Mouse (Mus musculus): ENCODE results near the gene Nfe2l1. TPM values are rescaled to one million over a fixed set of nuclear protein-coding genes. Genes with fewer than 3 reads are reported as not detected.

Nfe2l1 gene
- total and polyA plus RNA-seq, 2 experiments from 2014 or later = 64.5 to 86.0 TPM

DNA sequence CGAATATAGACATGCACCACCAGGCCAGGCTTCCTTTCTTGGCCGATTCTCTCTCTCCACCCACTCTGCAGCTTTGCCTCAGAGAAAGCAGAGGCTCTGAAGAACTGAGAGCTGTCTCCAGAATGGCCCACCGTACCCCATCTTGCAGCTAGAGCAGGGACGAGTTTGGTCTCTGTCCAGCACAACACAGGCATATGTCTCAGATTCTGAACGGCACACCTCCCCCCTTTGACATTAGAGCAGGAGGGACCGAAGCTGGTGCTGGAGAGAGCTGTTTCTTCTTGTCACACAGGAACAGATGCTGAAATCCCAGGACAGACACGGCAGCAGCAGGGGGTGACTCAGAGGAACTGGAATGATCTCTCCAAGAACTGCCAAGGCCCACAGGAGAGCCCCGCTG lies 10.5 kb upstream of the Nfe2l1 start:
- no peak overlapping the region for H3K4me3 ChIP-seq (ENCODE audit: low read depth, low read length)
- H3K27me3 ChIP-seq (ENCODE audit: insufficient read depth, low read length) = no peaks in the 10 kb centered on the region
- no peak for ATAC-seq (ENCODE audit: low FRiP score)
- no peaks in the 10 kb centered on the region for H3K9me3 ChIP-seq (ENCODE audit: low read length)
- no peaks in the 10 kb centered on the region for H3K36me3 ChIP-seq (ENCODE audit: insufficient read depth, low read length)
- no peaks in the 10 kb centered on the region for H3K4me1 ChIP-seq (ENCODE audit: insufficient read depth, low read length)
- H3K4me2 ChIP-seq (ENCODE audit: low read depth, low read length, poor library complexity, severe bottlenecking) = no peak overlapping the region
- DNase-seq (ENCODE audit: low spot score) = no peak
- no peak overlapping the region for H3K27ac ChIP-seq (ENCODE audit: low read depth, low read length)
- no peak for TF ChIP-seq CTCF (IDR thresholded peaks at IDR 0.05)
- no peak overlapping the region for H3K9ac ChIP-seq (replicated peaks; ENCODE audit: low read length, poor library complexity, severe bottlenecking)
- 36% methylated on average over 8 of the region's 8 CpGs for WGBS

DNA sequence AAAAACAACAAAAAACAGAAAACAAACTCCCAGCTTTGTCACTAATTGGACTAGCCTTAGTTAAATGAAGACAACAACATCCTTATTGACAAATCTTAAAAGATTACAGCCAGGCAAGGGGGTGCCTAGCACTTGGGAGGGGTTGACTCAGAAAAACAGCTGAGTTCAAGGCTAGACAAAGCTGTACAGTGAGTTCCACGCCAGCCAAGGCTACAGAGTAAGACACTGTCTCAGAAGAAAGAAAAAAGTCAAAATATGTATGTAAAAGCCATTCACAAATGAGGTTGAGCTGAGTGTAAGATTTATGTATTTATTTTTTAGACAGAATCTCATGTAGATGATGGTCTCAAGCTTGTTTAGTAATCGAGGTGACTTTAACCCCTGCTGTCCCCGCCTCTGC lies 10.1 kb upstream of the Nfe2l1 start:
- DNase-seq (ENCODE audit: low spot score) (no peak), ATAC-seq (ENCODE audit: low FRiP score) (no peak)
- H3K4me1 ChIP-seq (ENCODE audit: insufficient read depth, low read length) = no peaks in the 10 kb centered on the region
- H3K9ac ChIP-seq (replicated peaks; ENCODE audit: low read length, poor library complexity, severe bottlenecking) = no peak overlapping the region
- H3K4me3 ChIP-seq (ENCODE audit: low read depth, low read length) = no peak overlapping the region
- no peak overlapping the region for H3K27ac ChIP-seq (ENCODE audit: low read depth, low read length)
- no peak overlapping the region for H3K4me2 ChIP-seq (ENCODE audit: low read depth, low read length, poor library complexity, severe bottlenecking)
- H3K27me3 ChIP-seq (ENCODE audit: insufficient read depth, low read length) = no peaks in the 10 kb centered on the region
- no peaks in the 10 kb centered on the region for H3K9me3 ChIP-seq (ENCODE audit: low read length)
- WGBS = 71% methylated on average over 3 of the region's 3 CpGs
- TF ChIP-seq CTCF (IDR thresholded peaks at IDR 0.05) = no peak
- H3K36me3 ChIP-seq (ENCODE audit: insufficient read depth, low read length) = no peaks in the 10 kb centered on the region

DNA sequence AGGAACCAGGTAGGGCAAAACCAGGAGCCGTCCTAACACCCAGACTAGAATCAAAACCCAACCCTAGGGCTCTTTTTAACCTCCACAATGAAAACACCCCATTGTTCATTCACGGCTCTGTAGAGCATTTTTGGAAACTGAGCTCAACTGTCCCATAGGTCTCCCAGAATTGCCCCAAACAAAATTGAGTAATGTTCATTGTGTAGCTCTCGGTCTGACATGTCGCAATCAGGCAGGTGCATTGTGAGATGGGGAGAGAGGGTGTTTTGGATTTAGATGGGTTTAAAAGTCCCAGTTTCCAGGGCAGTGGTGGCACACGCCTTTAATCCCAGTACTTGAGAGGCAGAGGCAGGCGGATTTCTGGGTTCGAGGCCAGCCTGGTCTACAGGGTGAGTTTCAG lies 9.7 kb upstream of the Nfe2l1 start:
- no peaks in the 10 kb centered on the region for H3K4me1 ChIP-seq (ENCODE audit: insufficient read depth, low read length)
- H3K27ac ChIP-seq (ENCODE audit: low read depth, low read length) = no peak overlapping the region
- H3K4me2 ChIP-seq (ENCODE audit: low read depth, low read length, poor library complexity, severe bottlenecking) = no peak overlapping the region
- H3K9me3 ChIP-seq (ENCODE audit: low read length) = no peaks in the 10 kb centered on the region
- no peaks in the 10 kb centered on the region for H3K27me3 ChIP-seq (ENCODE audit: insufficient read depth, low read length)
- DNase-seq (ENCODE audit: low spot score) (no peak), ATAC-seq (ENCODE audit: low FRiP score) (no peak)
- WGBS = 81% methylated on average over 7 of the region's 7 CpGs
- H3K9ac ChIP-seq (replicated peaks; ENCODE audit: low read length, poor library complexity, severe bottlenecking) = no peak overlapping the region
- no peak overlapping the region for H3K4me3 ChIP-seq (ENCODE audit: low read depth, low read length)
- TF ChIP-seq CTCF (IDR thresholded peaks at IDR 0.05) = no peak
- no peaks in the 10 kb centered on the region for H3K36me3 ChIP-seq (ENCODE audit: insufficient read depth, low read length)

DNA sequence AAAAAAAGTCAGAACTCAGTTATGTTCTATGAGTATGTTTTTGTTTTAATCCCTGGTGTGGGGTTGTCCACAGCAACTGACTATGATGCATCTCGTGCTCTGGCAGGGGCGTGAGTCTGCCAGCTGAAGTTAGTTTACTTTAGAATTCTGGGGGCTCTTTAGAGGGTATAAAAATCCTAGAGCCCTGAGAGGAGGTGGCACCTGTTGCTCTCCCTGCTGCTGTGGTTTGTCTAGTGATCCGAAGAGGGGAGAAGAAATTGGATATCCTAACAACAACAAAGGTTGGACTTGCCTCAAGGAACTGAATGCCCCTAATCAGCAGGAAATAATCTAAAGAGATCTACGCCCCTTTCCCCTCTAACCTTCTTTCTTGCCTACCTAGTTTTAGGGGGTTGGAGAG lies 8.6 kb upstream of the Nfe2l1 start:
- no peak overlapping the region for H3K9ac ChIP-seq (replicated peaks; ENCODE audit: low read length, poor library complexity, severe bottlenecking)
- H3K4me2 ChIP-seq (ENCODE audit: low read depth, low read length, poor library complexity, severe bottlenecking) = no peak overlapping the region
- DNase-seq (ENCODE audit: low spot score) (no peak), ATAC-seq (ENCODE audit: low FRiP score) (no peak)
- no peaks in the 10 kb centered on the region for H3K36me3 ChIP-seq (ENCODE audit: insufficient read depth, low read length)
- no peak for TF ChIP-seq CTCF (IDR thresholded peaks at IDR 0.05)
- no peak overlapping the region for H3K27ac ChIP-seq (ENCODE audit: low read depth, low read length)
- H3K9me3 ChIP-seq (ENCODE audit: low read length) = no peaks in the 10 kb centered on the region
- no peak overlapping the region for H3K4me3 ChIP-seq (ENCODE audit: low read depth, low read length)
- H3K27me3 ChIP-seq (ENCODE audit: insufficient read depth, low read length) = no peaks in the 10 kb centered on the region
- 73% methylated on average over 4 of the region's 4 CpGs for WGBS
- H3K4me1 ChIP-seq (ENCODE audit: insufficient read depth, low read length) = no peaks in the 10 kb centered on the region

DNA sequence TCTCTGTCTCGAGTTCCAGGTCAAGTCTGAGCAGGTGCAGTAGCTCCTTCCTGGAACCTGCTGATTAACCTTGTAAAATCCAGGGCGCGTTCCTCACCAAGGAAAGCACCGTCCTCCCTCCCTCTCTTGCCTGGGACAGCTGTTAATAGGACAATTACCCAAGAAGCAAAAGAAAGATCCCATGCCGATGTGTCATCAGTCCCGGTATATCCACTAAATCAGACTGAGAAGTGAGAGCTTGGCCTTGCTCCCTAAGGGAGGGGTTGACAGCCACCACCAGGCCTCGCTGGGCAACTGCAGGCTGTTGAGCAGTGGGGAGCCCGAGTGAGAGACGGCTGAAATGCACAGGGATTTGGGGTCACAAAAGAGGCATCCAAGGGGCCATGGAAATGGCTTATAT lies 7.5 kb upstream of the Nfe2l1 start:
- ATAC-seq (ENCODE audit: low FRiP score) (no peak), DNase-seq (ENCODE audit: low spot score) (no peak)
- Histone ChIP-seq H3K9me3 (ENCODE audit: low read length) (no peaks in the 10 kb centered on the region), H3K36me3 (ENCODE audit: insufficient read depth, low read length) (no peaks in the 10 kb centered on the region), H3K9ac (replicated peaks; ENCODE audit: low read length, poor library complexity, severe bottlenecking) (no peak overlapping the region), H3K4me1 (ENCODE audit: insufficient read depth, low read length) (no peaks in the 10 kb centered on the region), H3K4me2 (ENCODE audit: low read depth, low read length, poor library complexity, severe bottlenecking) (no peak overlapping the region), H3K27me3 (ENCODE audit: insufficient read depth, low read length) (no peaks in the 10 kb centered on the region), H3K27ac (ENCODE audit: low read depth, low read length) (no peak overlapping the region), H3K4me3 (ENCODE audit: low read depth, low read length) (no peak overlapping the region)
- TF ChIP-seq CTCF (IDR thresholded peaks at IDR 0.05) = peak; percentile 50
- 33% methylated on average over 9 of the region's 9 CpGs for WGBS

DNA sequence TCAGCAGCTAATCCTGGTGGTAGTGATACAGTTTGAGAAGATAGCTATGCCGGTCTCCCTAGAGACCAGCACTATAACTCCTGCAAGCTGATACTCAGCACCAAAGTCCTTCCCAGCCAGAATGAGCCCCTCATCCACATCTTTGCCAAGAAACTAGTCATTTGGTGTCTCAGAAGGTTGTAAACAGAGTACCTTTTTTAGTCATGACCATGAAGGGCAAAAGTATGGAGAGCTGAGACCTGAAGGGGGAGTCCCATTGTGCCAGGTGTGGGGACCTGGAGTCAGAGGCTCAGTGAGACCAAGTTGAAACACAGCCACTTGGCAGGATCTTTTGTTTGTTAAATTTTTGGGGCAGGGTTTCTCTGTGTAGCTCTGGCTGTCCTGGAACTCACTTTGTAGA lies 4.4 kb upstream of the Nfe2l1 start:
- H3K36me3 ChIP-seq (ENCODE audit: insufficient read depth, low read length) = no peaks in the 10 kb centered on the region
- ATAC-seq (ENCODE audit: low FRiP score) (no peak), DNase-seq (ENCODE audit: low spot score) (no peak)
- no peak overlapping the region for H3K27ac ChIP-seq (ENCODE audit: low read depth, low read length)
- H3K4me2 ChIP-seq (ENCODE audit: low read depth, low read length, poor library complexity, severe bottlenecking) = no peak overlapping the region
- 92% methylated on average over 1 of the region's 1 CpGs for WGBS
- no peak overlapping the region for H3K9ac ChIP-seq (replicated peaks; ENCODE audit: low read length, poor library complexity, severe bottlenecking)
- no peak for TF ChIP-seq CTCF (IDR thresholded peaks at IDR 0.05)
- H3K27me3 ChIP-seq (ENCODE audit: insufficient read depth, low read length) = no peaks in the 10 kb centered on the region
- no peak overlapping the region for H3K4me3 ChIP-seq (ENCODE audit: low read depth, low read length)
- H3K4me1 ChIP-seq (ENCODE audit: insufficient read depth, low read length) = no peaks in the 10 kb centered on the region
- H3K9me3 ChIP-seq (ENCODE audit: low read length) = no peaks in the 10 kb centered on the region

DNA sequence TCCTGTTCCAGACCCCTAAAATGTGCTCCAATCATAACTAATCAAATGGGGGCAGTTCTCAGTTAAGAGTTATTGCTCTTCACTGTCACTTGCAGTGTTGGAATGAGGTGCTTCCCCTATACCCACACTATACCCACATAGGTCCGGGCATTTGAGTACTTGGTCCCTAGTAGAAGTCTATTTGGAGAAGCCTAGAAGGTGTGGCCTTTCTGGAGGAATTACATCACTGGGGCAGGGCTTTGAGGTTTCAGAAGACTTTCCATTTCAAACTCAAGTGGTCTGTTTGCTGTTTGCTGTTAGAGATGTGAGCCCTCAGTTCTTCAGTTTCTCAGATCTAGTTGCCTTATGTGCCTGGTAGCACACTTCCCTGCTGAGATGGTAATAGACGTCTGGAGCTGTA lies 3.2 kb upstream of the Nfe2l1 start:
- Histone ChIP-seq H3K27ac (ENCODE audit: low read depth, low read length) (no peak overlapping the region), H3K9ac (replicated peaks; ENCODE audit: low read length, poor library complexity, severe bottlenecking) (no peak overlapping the region), H3K36me3 (ENCODE audit: insufficient read depth, low read length) (no peaks in the 10 kb centered on the region), H3K4me1 (ENCODE audit: insufficient read depth, low read length) (no peaks in the 10 kb centered on the region), H3K27me3 (ENCODE audit: insufficient read depth, low read length) (no peaks in the 10 kb centered on the region), H3K9me3 (ENCODE audit: low read length) (no peaks in the 10 kb centered on the region), H3K4me2 (ENCODE audit: low read depth, low read length, poor library complexity, severe bottlenecking) (no peak overlapping the region), H3K4me3 (ENCODE audit: low read depth, low read length) (no peak overlapping the region)
- ATAC-seq (ENCODE audit: low FRiP score) (no peak), DNase-seq (ENCODE audit: low spot score) (no peak)
- TF ChIP-seq CTCF (IDR thresholded peaks at IDR 0.05) = no peak
- WGBS = 60% methylated on average over 2 of the region's 2 CpGs
